Mouse (Mus musculus) G1E-ER4 (cell line): Measurements from ENCODE around the gene Ccdc142. TPM values are rescaled to one million over a fixed set of nuclear protein-coding genes. Genes with fewer than 3 reads are reported as not detected.

Source experiments
- GATA1 ChIP-seq: IDR thresholded peaks from one replicate; pipeline ENCODE4 v1.8.0; 2012; ENCODE audit warnings: low read length, inconsistent platforms
- polyA plus RNA-seq: library from polyadenylated mRNA; stranded (reverse); fragments of >175 nt; gene quantifications from 2 replicates; pipeline ENCODE4 v1.2.3, GENCODE M21; 2012

Ccdc142 gene
- polyA plus RNA-seq, 1 experiment = 13.9 TPM

- no peak for TF ChIP-seq GATA1
Measured at GRCm38 (mm10) chr6:83140044-83140443, 38.6 kb downstream of the Ccdc142 start.

GRCm38 (mm10) chr6:83141636-83142035, 40.2 kb downstream of the Ccdc142 start:
- no peak for TF ChIP-seq GATA1

- no peak for TF ChIP-seq GATA1
Measured at GRCm38 (mm10) chr6:83142211-83142731, 40.9 kb downstream of the Ccdc142 start.

- no peak for TF ChIP-seq GATA1
Measured at GRCm38 (mm10) chr6:83142886-83143285, 41.5 kb downstream of the Ccdc142 start.

GRCm38 (mm10) chr6:83145209-83145608, 43.8 kb downstream of the Ccdc142 start:
- no peak for TF ChIP-seq GATA1

- TF ChIP-seq GATA1 = no peak
Measured at GRCm38 (mm10) chr6:83145805-83146204, 44.4 kb downstream of the Ccdc142 start.

- no peak for TF ChIP-seq GATA1
Measured at GRCm38 (mm10) chr6:83147280-83147679, 45.9 kb downstream of the Ccdc142 start.

- TF ChIP-seq GATA1 = no peak
Measured at GRCm38 (mm10) chr6:83151721-83152120, 50.3 kb downstream of the Ccdc142 start.

GRCm38 (mm10) chr6:83153038-83153437, 51.6 kb downstream of the Ccdc142 start:
- TF ChIP-seq GATA1 = no peak

- no peak for TF ChIP-seq GATA1
Measured at GRCm38 (mm10) chr6:83153485-83153884, 52.1 kb downstream of the Ccdc142 start.

- TF ChIP-seq GATA1 = no peak
Measured at GRCm38 (mm10) chr6:83155552-83156238, 54.3 kb downstream of the Ccdc142 start.

- TF ChIP-seq GATA1 = no peak
Measured at GRCm38 (mm10) chr6:83156259-83156684, 54.9 kb downstream of the Ccdc142 start, which contains the start of the genes Wdr54 and 1700003E16Rik. Wdr54 (minus strand) TSS chr6:83156397. 1700003E16Rik (plus strand) TSS chr6:83156404.

Other genes starting within 250 kb of the Ccdc142 start
- gene Sema4f, start 161.8 kb upstream of the Ccdc142 start, polyA plus RNA-seq = not detected in 2 replicates
- gene M1ap, start 154.7 kb upstream of the Ccdc142 start, polyA plus RNA-seq = 2.1 and 3.4 TPM in 2 replicates
- gene Dok1, start 68.1 kb upstream of the Ccdc142 start, polyA plus RNA-seq = 128 and 144 TPM in 2 replicates
- gene Loxl3, start 67.4 kb upstream of the Ccdc142 start, polyA plus RNA-seq = 0.30 and 0.32 TPM in 2 replicates
- 1,009 and 1,196 TPM in 2 replicates for gene Aup1, start 47.1 kb upstream of the Ccdc142 start, polyA plus RNA-seq
- gene Htra2, start 46.3 kb upstream of the Ccdc142 start, polyA plus RNA-seq = 86.7 and 110 TPM in 2 replicates
- 0.85 and 1.5 TPM in 2 replicates for gene Dqx1, start 43.8 kb upstream of the Ccdc142 start, polyA plus RNA-seq
- not detected in 2 replicates for gene Tlx2, start 31.3 kb upstream of the Ccdc142 start, polyA plus RNA-seq
- 8.6 and 10.8 TPM in 2 replicates for gene Pcgf1, start 23.7 kb upstream of the Ccdc142 start, polyA plus RNA-seq
- gene Lbx2, start 15.2 kb upstream of the Ccdc142 start, polyA plus RNA-seq = 0.10 and 0.13 TPM in 2 replicates
- gene Gm42688, start within 50 bp of the Ccdc142 start, polyA plus RNA-seq = 5.2 and 7.2 TPM in 2 replicates
- 69.5 and 81.4 TPM in 2 replicates for gene Mrpl53, start 7.4 kb downstream of the Ccdc142 start, polyA plus RNA-seq
- gene Mogs, start 13.9 kb downstream of the Ccdc142 start, polyA plus RNA-seq = 163 and 176 TPM in 2 replicates
- 47.0 and 70.0 TPM in 2 replicates for gene Wbp1, start 20.0 kb downstream of the Ccdc142 start, polyA plus RNA-seq
- 158 and 217 TPM in 2 replicates for gene Ino80b, start 23.8 kb downstream of the Ccdc142 start, polyA plus RNA-seq
- gene Rtkn, start 33.9 kb downstream of the Ccdc142 start, polyA plus RNA-seq = 13.1 and 20.1 TPM in 2 replicates
- gene Wdr54, start 54.8 kb downstream of the Ccdc142 start, polyA plus RNA-seq = not detected in 2 replicates
- gene 1700003E16Rik, start 54.8 kb downstream of the Ccdc142 start, polyA plus RNA-seq = not detected in 2 replicates
- gene Dctn1, start 64.3 kb downstream of the Ccdc142 start, polyA plus RNA-seq = 307 and 323 TPM in 2 replicates
- gene Slc4a5, start 118.2 kb downstream of the Ccdc142 start, polyA plus RNA-seq = not detected in 2 replicates
- 28.6 and 33.9 TPM in 2 replicates for gene Mthfd2, start 224.3 kb downstream of the Ccdc142 start, polyA plus RNA-seq
- gene Mob1a, start 224.4 kb downstream of the Ccdc142 start, polyA plus RNA-seq = 121 and 167 TPM in 2 replicates
- 66.7 and 111 TPM in 2 replicates for gene Bola3, start 247.5 kb downstream of the Ccdc142 start, polyA plus RNA-seq